ENCODE assay signal across 7 mouse cellular contexts in genomic region chr5:137315084-137315903, GRCm38 (mm10). TPM values are rescaled to one million over a fixed set of nuclear protein-coding genes. Genes with fewer than 3 reads are reported as not detected.
DNase-seq lines count a peak whose midpoint lies in the region; ATAC-seq and TF ChIP-seq lines count a peak whose summit lies in the region.

No protein-coding gene starts in this region.

- no peaks in the 10 kb centered on the region for H3K9me3 ChIP-seq in heart, embryonic 16.5 days (replicated peaks; ENCODE audit: control insufficient read depth, low read length)
- H3K9me3 ChIP-seq in limb, embryonic 14.5 days (ENCODE audit: control insufficient read depth, low read length): no peaks in the 10 kb centered on the region
- H3K9me3 ChIP-seq in midbrain, embryonic 15.5 days: no peaks in the 10 kb centered on the region

- 60% methylated on average over 30 of the region's 30 CpGs for WGBS in spleen, adult 2 months
- WGBS in heart, embryonic 16.5 days: 49% methylated on average over 30 of the region's 30 CpGs
- WGBS in limb, embryonic 14.5 days: 46% methylated on average over 30 of the region's 30 CpGs
- WGBS in midbrain, embryonic 15.5 days: 33% methylated on average over 30 of the region's 30 CpGs

- TF ChIP-seq CTCF in spleen, adult 2 months (IDR thresholded peaks at IDR 0.05; ENCODE audit: extremely low read depth, insufficient read depth, insufficient read length, insufficient replicate concordance): peak; percentile 41; the same call in 1 of the 2 replicates

- no peaks in the 10 kb centered on the region for H3K27me3 ChIP-seq in spleen, adult 2 months (ENCODE audit: control insufficient read depth, insufficient read depth, low read length)
- no peaks in the 10 kb centered on the region for H3K27me3 ChIP-seq in heart, embryonic 16.5 days (ENCODE audit: control insufficient read depth, insufficient read depth, low read length)
- no peaks in the 10 kb centered on the region for H3K27me3 ChIP-seq in limb, embryonic 14.5 days (ENCODE audit: control insufficient read depth, insufficient read depth, low read length)
- H3K27me3 ChIP-seq in midbrain, embryonic 15.5 days (replicated peaks): no peaks in the 10 kb centered on the region

- DNase-seq in spleen, adult 2 months (ENCODE audit: low read depth in 1 of 2, low spot score in 2 of 2): no peak
- no peak for DNase-seq in spleen, postnatal 36 days (ENCODE audit: low spot score in 2 of 2)
- peak; percentile 68 for DNase-seq in embryo, embryonic 11 days
- DNase-seq in limb, embryonic 14.5 days (ENCODE audit: low spot score): no peak
- DNase-seq in frontal cortex, postnatal 14 days (ENCODE audit: low spot score in 2 of 2): no peak

- no peak overlapping the region for H3K27ac ChIP-seq in spleen, adult 2 months (ENCODE audit: insufficient read depth, low read length)
- H3K27ac ChIP-seq in heart, embryonic 16.5 days (ENCODE audit: low read length): peak overlapping the region; percentile 87
- H3K27ac ChIP-seq in limb, embryonic 14.5 days (replicated peaks; ENCODE audit: low read depth, low read length): peak overlapping the region; percentile 96
- H3K27ac ChIP-seq in midbrain, embryonic 15.5 days: no peak overlapping the region

- H3K36me3 ChIP-seq in spleen, adult 2 months (ENCODE audit: control insufficient read depth, insufficient read depth, low read length): peaks cover 9% of the 10 kb centered on the region
- H3K36me3 ChIP-seq in heart, embryonic 16.5 days (ENCODE audit: control insufficient read depth, insufficient read depth): peaks cover 13% of the 10 kb centered on the region
- peaks cover 61% of the 10 kb centered on the region for H3K36me3 ChIP-seq in limb, embryonic 14.5 days (ENCODE audit: control insufficient read depth, insufficient read depth, low read length)
- H3K36me3 ChIP-seq in midbrain, embryonic 15.5 days (replicated peaks): peaks cover 7% of the 10 kb centered on the region

- no peak overlapping the region for H3K4me3 ChIP-seq in spleen, adult 2 months (ENCODE audit: extremely low read depth, insufficient read depth, insufficient read length)
- no peak overlapping the region for H3K4me3 ChIP-seq in heart, embryonic 16.5 days (ENCODE audit: low read length)
- H3K4me3 ChIP-seq in limb, embryonic 14.5 days (replicated peaks; ENCODE audit: low read length): peak overlapping the region; percentile 71; the same call in 1 of the 2 replicates
- no peak overlapping the region for H3K4me3 ChIP-seq in midbrain, embryonic 15.5 days

- no peak for ATAC-seq in heart, embryonic 16.5 days (replicated peaks; ENCODE audit: extremely low read depth, insufficient read depth, low FRiP score)
- no peak for ATAC-seq in limb, embryonic 14.5 days (ENCODE audit: low FRiP score, low read depth)
- no peak for ATAC-seq in midbrain, embryonic 15.5 days (replicated peaks)

- H3K9ac ChIP-seq in heart, embryonic 16.5 days (ENCODE audit: low read length): peak overlapping the region; percentile 89
- H3K9ac ChIP-seq in limb, embryonic 14.5 days (ENCODE audit: low read depth, low read length, severe bottlenecking): peak overlapping the region; percentile 31
- H3K9ac ChIP-seq in midbrain, embryonic 15.5 days: no peak overlapping the region

- no peaks in the 10 kb centered on the region for H3K4me1 ChIP-seq in spleen, adult 2 months (ENCODE audit: control insufficient read depth, insufficient read depth, insufficient read length)
- H3K4me1 ChIP-seq in heart, embryonic 16.5 days (ENCODE audit: control insufficient read depth, insufficient read depth, low read length): peaks cover 25% of the 10 kb centered on the region
- H3K4me1 ChIP-seq in limb, embryonic 14.5 days (ENCODE audit: control insufficient read depth, insufficient read depth, low read length): peaks cover 29% of the 10 kb centered on the region
- peaks cover 21% of the 10 kb centered on the region for H3K4me1 ChIP-seq in midbrain, embryonic 15.5 days

- no peak overlapping the region for H3K4me2 ChIP-seq in heart, embryonic 16.5 days (ENCODE audit: low read depth, low read length)
- H3K4me2 ChIP-seq in limb, embryonic 14.5 days (replicated peaks; ENCODE audit: low read depth, low read length, severe bottlenecking): peak overlapping the region; percentile 94
- H3K4me2 ChIP-seq in midbrain, embryonic 15.5 days: 0 out of 2 replicates have a peak overlapping the region, but pooled peaks have one; percentile 52

- no peak for TF ChIP-seq POLR2A in spleen, adult 2 months (IDR thresholded peaks at IDR 0.05; ENCODE audit: low read depth, low read length)
- no peak for TF ChIP-seq POLR2A in limb, embryonic 14.5 days (IDR thresholded peaks at IDR 0.05; ENCODE audit: borderline replicate concordance, extremely low read depth, insufficient read depth, insufficient read length)

RNA-seq across cellular contexts. Expression of gene Trip6, which starts 1.1 kb away (rescaled TPM):
- polyA plus RNA-seq in spleen, adult 2 months (2012; rRNA removed): 19.8 and 20.6 TPM in 2 replicates
- 43.1 and 49.7 TPM in 2 replicates for polyA plus RNA-seq in heart, embryonic 16.5 days (2015; fragmentation: Nextera tagmentation; extraction: Ambion mirVana)
- polyA plus RNA-seq in limb, embryonic 14.5 days (2012; rRNA removed): 131 and 155 TPM in 2 replicates
- 91.0 and 105 TPM in 2 replicates for polyA plus RNA-seq in limb, embryonic 14.5 days (2014; fragmentation: Nextera tagmentation; extraction: Ambion mirVana)
- 14.7 and 19.1 TPM in 2 replicates for polyA plus RNA-seq in midbrain, embryonic 15.5 days (2015; fragmentation: Nextera tagmentation; extraction: Ambion mirVana)

RNA-seq across cellular contexts. Expression of gene Srrt, which starts 7.8 kb away (rescaled TPM):
- 172 and 175 TPM in 2 replicates for polyA plus RNA-seq in spleen, adult 2 months (2012; rRNA removed)
- 94.5 and 97.0 TPM in 2 replicates for polyA plus RNA-seq in heart, embryonic 16.5 days (2015; fragmentation: Nextera tagmentation; extraction: Ambion mirVana)
- polyA plus RNA-seq in limb, embryonic 14.5 days (2012; rRNA removed): 263 and 300 TPM in 2 replicates
- 104 and 109 TPM in 2 replicates for polyA plus RNA-seq in limb, embryonic 14.5 days (2014; fragmentation: Nextera tagmentation; extraction: Ambion mirVana)
- 106 and 107 TPM in 2 replicates for polyA plus RNA-seq in midbrain, embryonic 15.5 days (2015; fragmentation: Nextera tagmentation; extraction: Ambion mirVana)

RNA-seq across cellular contexts. Expression of gene Slc12a9, which starts 18.1 kb away (rescaled TPM):
- 25.8 and 29.7 TPM in 2 replicates for polyA plus RNA-seq in spleen, adult 2 months (2012; rRNA removed)
- 7.7 and 8.5 TPM in 2 replicates for polyA plus RNA-seq in heart, embryonic 16.5 days (2015; fragmentation: Nextera tagmentation; extraction: Ambion mirVana)
- 20.2 and 26.1 TPM in 2 replicates for polyA plus RNA-seq in limb, embryonic 14.5 days (2012; rRNA removed)
- polyA plus RNA-seq in limb, embryonic 14.5 days (2014; fragmentation: Nextera tagmentation; extraction: Ambion mirVana): 8.0 and 11.9 TPM in 2 replicates
- polyA plus RNA-seq in midbrain, embryonic 15.5 days (2015; fragmentation: Nextera tagmentation; extraction: Ambion mirVana): 27.7 and 29.5 TPM in 2 replicates

RNA-seq across cellular contexts. Expression of gene Ufsp1, which starts 20.9 kb away (rescaled TPM):
- polyA plus RNA-seq in spleen, adult 2 months (2012; rRNA removed): 10.3 and 11.1 TPM in 2 replicates
- polyA plus RNA-seq in heart, embryonic 16.5 days (2015; fragmentation: Nextera tagmentation; extraction: Ambion mirVana): 8.5 TPM in 2 replicates
- 10.4 and 10.5 TPM in 2 replicates for polyA plus RNA-seq in limb, embryonic 14.5 days (2012; rRNA removed)
- polyA plus RNA-seq in limb, embryonic 14.5 days (2014; fragmentation: Nextera tagmentation; extraction: Ambion mirVana): 9.8 and 10.2 TPM in 2 replicates
- polyA plus RNA-seq in midbrain, embryonic 15.5 days (2015; fragmentation: Nextera tagmentation; extraction: Ambion mirVana): 18.2 and 18.7 TPM in 2 replicates

RNA-seq across cellular contexts. Expression of gene Ache, which starts 28.0 kb away (rescaled TPM):
- 23.1 and 24.1 TPM in 2 replicates for polyA plus RNA-seq in spleen, adult 2 months (2012; rRNA removed)
- polyA plus RNA-seq in heart, embryonic 16.5 days (2015; fragmentation: Nextera tagmentation; extraction: Ambion mirVana): 10.6 and 16.7 TPM in 2 replicates
- 21.8 and 28.7 TPM in 2 replicates for polyA plus RNA-seq in limb, embryonic 14.5 days (2012; rRNA removed)
- 18.0 and 21.8 TPM in 2 replicates for polyA plus RNA-seq in limb, embryonic 14.5 days (2014; fragmentation: Nextera tagmentation; extraction: Ambion mirVana)
- 39.8 and 45.6 TPM in 2 replicates for polyA plus RNA-seq in midbrain, embryonic 15.5 days (2015; fragmentation: Nextera tagmentation; extraction: Ambion mirVana)

Comparison
In these comparisons a context has a peak if more than half of its experiments do, and no peak if none do; other contexts are left out.
1. H3K27ac ChIP-seq: peak in heart, embryonic 16.5 days (single experiment) and limb, embryonic 14.5 days (single experiment); none in spleen, adult 2 months (single experiment) and midbrain, embryonic 15.5 days (single experiment).